Mouse (Mus musculus) lung, adult 2 months (tissue): ENCODE measurements around the gene Fbxl19.

Experiments
- CTCF ChIP-seq: fragments of 200-500 bp; IDR thresholded peaks from 2 replicates; pipeline ENCODE4 v1.5.1; 2011; ENCODE audit warnings: mild to moderate bottlenecking, low read length, control low read depth; ENCODE audit not compliant: insufficient read depth
- POLR2A ChIP-seq: fragments of 200-500 bp; IDR thresholded peaks from 2 replicates; pipeline ENCODE4 v1.6.1; 2011; ENCODE audit warnings: low read depth, mild to moderate bottlenecking, control low read depth, low read length, borderline replicate concordance; ENCODE audit errors: extremely low read depth

DNA sequence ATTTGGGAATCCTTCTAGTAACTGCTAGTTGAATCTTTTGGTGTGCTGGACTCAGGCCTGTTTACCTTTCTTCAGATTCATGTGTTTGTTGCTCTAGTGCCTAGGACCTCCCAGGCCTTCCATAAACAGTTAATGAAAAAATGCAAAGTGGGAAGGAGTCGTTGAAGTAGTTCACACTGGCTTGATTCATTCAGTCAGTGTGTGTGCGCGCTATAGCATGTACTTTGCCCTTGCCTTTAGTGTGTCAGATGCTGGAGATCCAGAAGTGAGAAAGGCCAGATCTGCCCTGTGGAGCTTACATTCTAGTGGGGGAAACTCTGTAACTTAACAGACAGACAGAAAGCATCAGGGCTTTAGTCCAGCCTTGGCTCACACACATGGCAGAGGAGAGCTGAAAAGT, 16.1 kb downstream of the Fbxl19 start:
- TF ChIP-seq CTCF (no peak), POLR2A (no peak)
